Mouse (Mus musculus) left cerebral cortex, postnatal 14 days (tissue): ENCODE measurements around the gene Aspdh. TPM values are rescaled to one million over a fixed set of nuclear protein-coding genes. Genes with fewer than 3 reads are reported as not detected.

Source experiments
- DNase-seq, 2 experiments: peaks; one replicate each; pipeline ENCODE4 v3.0.0; 2021 to 2022; ENCODE audit warnings: low spot score in 2 of 2, mixed read lengths in 1 of 2
- intact Hi-C: fragments of 180-260 bp; cut with DNase I; formaldehyde crosslinking; loops from one replicate; pipeline ENCODE4 v1.15.1; 2025
- long read RNA-seq, 2 experiments: library from polyadenylated mRNA; stranded (forward); transcript quantifications; one replicate each; pipeline ENCODE4 v2.0.0; 2021
- total RNA-seq, 2 experiments: library from RNA; stranded (reverse); gene quantifications; 2 replicates each; pipeline ENCODE4 v1.2.3; 2021

Gene Aspdh
- 10 to 100 TPM; 11.2 to 13.4 TPM for total RNA-seq
- long read RNA-seq, experiment 1, partial matches to known transcripts, result 1 of 2 reads
- long read RNA-seq, experiment 1, other reads (novel, unspliced or antisense), result 1 of 2 reads
- long read RNA-seq, experiment 2, partial matches to known transcripts, result 1 of 4 reads
- long read RNA-seq, experiment 2, other reads (novel, unspliced or antisense), result 1 of 4 reads

DNA sequence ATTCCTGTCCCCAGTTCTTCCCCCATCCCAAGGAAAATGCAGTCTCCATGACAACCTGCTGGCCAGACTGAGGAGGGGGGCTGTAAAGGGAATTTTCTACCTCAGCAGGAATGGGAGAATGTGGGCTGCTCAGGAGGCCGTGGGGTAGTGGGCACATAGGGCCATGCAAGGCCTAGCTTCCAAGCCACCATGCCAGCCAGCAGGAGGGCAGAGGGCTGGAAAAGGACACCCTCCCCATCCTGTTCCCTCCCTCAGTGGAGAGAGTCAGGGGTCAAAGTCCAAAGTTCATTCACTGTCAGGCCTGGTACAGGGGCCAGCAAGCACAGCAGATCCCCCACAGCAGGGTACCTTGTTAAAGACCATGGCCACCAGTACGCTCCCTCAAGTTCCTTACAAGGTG is at the start of gene Aspdh:
TSS of gene Aspdh (plus strand) at position 281 of the 400 bp plus-strand sequence.
- intact Hi-C loops, result no loop called here
- DNase-seq, result no peak

DNA sequence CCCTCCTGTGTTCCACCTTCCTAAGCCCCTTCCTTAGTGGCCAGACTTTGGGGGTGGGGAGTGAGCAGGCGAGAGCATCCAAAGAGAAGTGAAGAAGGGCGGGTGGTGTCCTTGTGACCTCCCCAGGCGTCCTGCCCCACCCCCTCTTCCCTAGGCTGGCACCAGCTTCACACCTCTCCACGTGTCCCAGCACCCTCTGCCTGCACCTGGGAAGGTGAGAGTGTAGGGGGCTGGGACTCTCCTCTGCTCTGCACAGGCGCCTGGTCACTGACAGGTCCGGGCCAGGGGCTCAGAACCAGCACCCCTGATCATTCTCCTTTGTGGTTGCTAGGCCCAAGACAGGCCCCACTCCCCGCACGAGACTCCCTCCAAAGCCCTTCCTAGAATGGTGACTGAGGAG is 37.5 kb upstream of the Aspdh start:
- intact Hi-C loops, result no loop called here

GRCm38 (mm10) chr7:44428171-44428950 is 36.8 kb upstream of the Aspdh start:
- intact Hi-C loops, result no loop called here
- peak in 1 of 2 experiments; percentile 72 for DNase-seq

More for the DNA sequence above, 37.5 kb upstream of the Aspdh start:
- no peak for DNase-seq

DNA sequence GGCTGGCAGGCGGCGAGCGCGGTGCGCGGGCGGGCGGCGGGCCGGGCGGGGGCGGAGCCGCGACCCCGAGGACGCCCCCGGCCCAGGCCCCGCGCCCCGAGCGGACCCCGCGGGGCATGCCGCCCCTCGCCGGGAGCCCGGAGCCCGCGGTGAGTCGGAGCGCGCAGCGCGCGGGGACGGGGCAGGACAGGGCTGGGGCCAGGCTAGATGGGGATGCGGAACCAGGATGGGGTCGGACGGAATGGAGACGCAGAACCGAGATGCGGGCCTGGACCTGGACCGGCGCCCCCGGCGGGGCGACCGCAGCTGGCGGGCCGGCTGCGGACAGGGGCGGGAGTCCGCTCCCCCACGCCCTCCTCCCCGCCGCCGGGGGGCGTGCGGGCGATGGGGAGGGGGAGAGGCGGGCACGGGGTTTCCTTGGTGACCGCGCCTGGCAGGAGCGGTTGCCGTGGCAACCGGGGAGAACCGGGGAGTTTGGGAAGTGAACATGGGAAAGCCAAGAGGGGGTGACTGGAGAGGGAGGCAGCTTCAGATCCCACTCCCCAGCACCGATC is 36.1 kb upstream of the Aspdh start, which contains the start of gene Lrrc4b:
TSS of gene Lrrc4b (plus strand) at position 51 of the 554 bp plus-strand sequence.
- peak; percentile 84 for DNase-seq
- intact Hi-C loops, result no loop called here

- peak in 1 of 2 experiments; percentile 64 for DNase-seq
- intact Hi-C loops, result no loop called here
Observed at GRCm38 (mm10) chr7:44429534-44430488, 35.4 kb upstream of the Aspdh start.

DNA sequence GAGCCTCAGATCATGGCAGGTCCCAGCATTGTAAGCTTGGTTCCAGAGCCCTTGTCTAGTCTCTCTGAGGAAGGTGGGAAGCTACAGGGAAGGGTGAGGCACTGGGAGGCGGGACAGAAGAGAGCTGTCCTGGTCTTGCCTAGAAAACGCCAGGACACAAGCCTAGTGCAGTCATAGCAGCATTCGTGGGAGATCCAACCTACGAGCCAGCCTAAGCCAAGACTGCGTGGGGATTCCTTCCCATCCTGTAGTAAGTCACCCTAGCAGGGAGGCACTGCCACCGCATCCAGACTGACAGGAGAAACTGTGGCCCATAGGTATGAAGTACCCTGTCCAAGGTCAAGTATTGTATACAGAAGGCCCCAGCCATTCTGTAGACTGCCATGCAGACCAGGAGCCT is 32.6 kb upstream of the Aspdh start:
- intact Hi-C loops, result no loop called here
- DNase-seq, result no peak

GRCm38 (mm10) chr7:44433371-44433770 is 31.8 kb upstream of the Aspdh start:
- DNase-seq, result no peak
- intact Hi-C loops, result no loop called here

GRCm38 (mm10) chr7:44434089-44434488 is 31.1 kb upstream of the Aspdh start:
- intact Hi-C loops, result no loop called here
- DNase-seq, result no peak

DNA sequence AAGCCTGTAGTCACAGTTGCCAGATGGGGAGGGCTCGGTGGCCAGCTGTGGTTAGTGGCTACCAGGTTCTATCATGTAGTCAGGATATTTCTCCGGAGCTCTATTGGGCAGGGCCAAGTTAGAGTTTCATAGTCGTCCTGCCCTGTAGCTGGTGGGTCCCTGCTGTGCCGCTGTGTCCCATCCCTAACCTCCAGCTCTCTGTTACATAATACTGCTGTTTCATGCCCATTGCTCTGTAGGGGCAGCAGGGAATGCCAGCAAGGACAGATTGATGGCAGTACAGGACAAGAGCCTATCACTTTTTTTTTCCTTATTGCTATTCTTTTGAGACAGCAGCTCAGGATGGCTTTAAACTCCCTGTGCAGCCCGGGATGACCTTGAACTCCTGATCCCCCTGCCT is 29.4 kb upstream of the Aspdh start:
- intact Hi-C loops, result no loop called here

GRCm38 (mm10) chr7:44436267-44436666 is 28.9 kb upstream of the Aspdh start:
- DNase-seq, result no peak
- intact Hi-C loops, result no loop called here

More for the DNA sequence above, 29.4 kb upstream of the Aspdh start:
- DNase-seq, result no peak

- intact Hi-C loops, result no loop called here
Observed at GRCm38 (mm10) chr7:44437188-44437587, 28.0 kb upstream of the Aspdh start.

DNA sequence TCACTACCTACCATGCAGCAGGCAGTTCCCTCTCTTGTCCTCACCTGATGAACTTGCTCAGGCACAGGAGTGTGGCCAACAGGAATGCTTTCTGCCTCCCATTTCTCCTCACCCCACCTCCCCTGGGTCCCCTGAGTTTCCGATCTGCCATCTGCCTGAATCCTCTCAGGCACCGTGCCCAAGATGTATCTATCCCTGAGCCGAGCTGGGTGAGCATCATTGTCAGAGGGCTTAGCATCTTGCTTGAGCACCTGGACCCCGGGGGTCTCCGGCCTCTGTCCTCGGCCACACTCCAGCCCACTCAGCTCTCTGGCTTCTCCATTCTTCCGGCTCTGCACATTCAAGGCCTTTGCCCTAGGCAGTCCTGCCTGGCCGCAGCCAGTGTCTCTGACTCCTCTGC is 27.3 kb upstream of the Aspdh start:
- intact Hi-C loops, result no loop called here
- DNase-seq, result no peak

More at GRCm38 (mm10) chr7:44437188-44437587, 28.0 kb upstream of the Aspdh start:
- DNase-seq, result no peak

DNA sequence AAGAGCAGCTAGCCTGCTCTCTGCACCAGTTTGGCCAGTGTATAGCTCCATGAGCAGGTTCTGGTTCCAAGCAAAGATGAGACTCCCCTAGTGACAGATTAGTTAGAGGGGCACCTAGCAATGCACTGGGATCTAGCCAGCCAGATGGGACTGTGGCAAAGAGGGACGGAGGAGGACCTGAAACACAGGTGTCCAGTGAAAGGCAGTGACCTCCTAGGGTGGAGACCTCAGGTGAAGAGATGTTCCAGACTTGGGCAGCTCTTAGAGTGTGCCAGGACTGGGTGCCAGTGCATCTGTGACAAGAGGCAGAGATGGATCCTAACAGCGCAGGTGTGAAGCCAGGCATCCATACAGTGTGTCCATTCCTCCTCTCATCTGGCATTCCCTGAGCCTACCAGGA is 25.5 kb upstream of the Aspdh start:
- DNase-seq, result no peak
- intact Hi-C loops, result no loop called here

- intact Hi-C loops, result no loop called here
- no peak for DNase-seq
Observed at GRCm38 (mm10) chr7:44440479-44440878, 24.7 kb upstream of the Aspdh start.

DNA sequence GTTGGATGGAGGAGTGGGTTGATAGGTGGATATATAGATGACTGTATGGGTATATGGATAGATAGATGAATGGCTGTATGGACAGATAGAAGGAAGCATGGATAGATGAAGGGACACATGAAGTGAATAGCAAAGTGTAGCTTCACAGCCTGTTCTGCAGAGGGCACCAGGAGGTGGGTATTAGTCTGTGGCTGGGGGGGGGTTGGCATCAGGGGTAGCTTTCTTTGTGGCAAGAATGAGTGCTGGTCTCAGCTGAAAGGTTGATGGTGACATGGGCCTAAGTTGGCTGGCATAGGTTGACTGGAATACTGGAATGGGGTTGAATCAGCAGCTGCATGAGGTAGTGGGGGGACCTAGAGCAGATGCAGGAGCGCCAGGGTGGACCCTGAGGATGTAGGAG is 24.0 kb upstream of the Aspdh start:
- no peak for DNase-seq
- intact Hi-C loops, result no loop called here

DNA sequence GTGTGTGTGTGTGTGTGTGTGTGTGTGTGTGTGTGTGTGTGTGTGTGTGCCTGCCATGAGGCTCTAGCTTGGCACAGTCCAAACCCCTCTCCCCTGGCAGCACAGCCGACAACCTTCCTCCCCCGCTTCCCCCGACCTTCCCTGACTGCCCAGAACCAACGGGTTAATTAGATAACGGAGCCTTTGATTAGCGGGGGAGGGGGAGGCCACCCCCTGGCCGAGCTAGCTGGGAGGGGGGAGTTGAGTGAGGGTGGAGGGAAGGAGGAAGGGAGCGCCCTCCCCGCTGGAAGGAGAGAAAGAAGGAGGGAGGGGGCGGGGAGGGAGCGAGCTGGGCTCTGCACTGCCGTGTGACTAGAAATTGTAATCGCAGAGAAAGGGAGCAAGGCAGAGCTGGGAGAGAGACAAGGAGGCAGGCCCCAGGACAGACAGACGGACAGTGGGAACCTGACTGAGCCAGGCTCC is 23.5 kb upstream of the Aspdh start:
- intact Hi-C loops, result no loop called here
- peak; percentile 70 to 80 for DNase-seq

GRCm38 (mm10) chr7:44442407-44442821 is 22.8 kb upstream of the Aspdh start:
- intact Hi-C loops, result no loop called here
- peak in 1 of 2 experiments; percentile 41 for DNase-seq

DNA sequence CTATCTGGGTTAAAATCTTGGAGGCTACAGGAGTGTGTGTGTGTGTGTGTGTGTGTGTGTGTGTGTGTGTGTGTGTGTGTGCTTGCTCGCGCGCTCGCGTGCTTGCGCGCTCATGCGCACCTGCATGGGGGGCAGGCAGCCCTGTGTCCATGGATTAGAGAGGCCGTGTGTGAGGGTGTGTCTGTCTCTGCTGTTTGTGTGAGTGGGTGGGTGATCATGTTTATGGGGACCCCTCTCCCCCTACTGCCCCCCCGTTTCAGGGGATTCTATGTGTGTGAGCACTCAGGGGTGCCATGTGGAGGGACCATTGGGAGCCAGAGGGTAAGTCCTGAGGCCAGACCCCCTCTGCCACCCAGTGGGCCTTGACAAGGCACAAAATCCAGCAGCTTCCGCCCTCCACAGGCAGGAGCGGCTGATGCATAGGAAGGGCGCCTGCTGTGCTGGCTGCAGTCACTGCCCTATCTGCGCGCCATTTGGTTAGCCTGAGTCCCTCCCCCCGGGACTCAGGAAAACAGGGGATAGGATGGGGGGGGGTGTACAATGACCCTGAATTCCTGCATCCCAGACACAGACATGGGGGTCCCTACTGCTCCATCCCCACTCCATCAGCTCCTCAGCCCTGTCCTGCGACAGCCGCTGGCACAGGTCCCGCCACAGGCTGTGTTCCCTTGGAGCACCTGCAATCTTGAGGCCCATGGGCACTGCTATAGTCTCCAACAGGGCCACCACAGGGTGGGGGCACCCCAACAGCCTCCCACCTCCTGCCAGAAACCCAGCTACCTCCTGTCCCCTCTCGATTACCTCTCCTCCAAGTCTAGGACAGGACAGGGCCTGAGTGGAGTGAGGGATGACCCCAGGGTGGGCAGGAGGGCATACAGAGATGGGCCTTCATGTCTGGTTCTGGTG is 21.7 kb upstream of the Aspdh start:
- intact Hi-C loops, result loop anchor here (2.0 kb wide), 1 partner anchor 19 kb away; no protein-coding TSS in a partner anchor
- DNase-seq, result peak in 1 of 2 experiments; percentile 53
